Mouse (Mus musculus) brain, embryonic 14.5 days (tissue): Measurements from ENCODE around the gene Zfp507.

Source experiments
- CTCF ChIP-seq: fragments of 200-500 bp; IDR thresholded peaks from 2 replicates; pipeline ENCODE4 v1.5.1; 2012; ENCODE audit warnings: inconsistent platforms, mild to moderate bottlenecking, moderate library complexity, borderline replicate concordance; ENCODE audit not compliant: insufficient read depth, insufficient read length; ENCODE audit errors: extremely low read depth
- POLR2A ChIP-seq: fragments of 200-500 bp; IDR thresholded peaks from 2 replicates; pipeline ENCODE4 v1.6.1; 2012; ENCODE audit warnings: mild to moderate bottlenecking, inconsistent platforms, borderline replicate concordance; ENCODE audit not compliant: poor library complexity, insufficient read depth, insufficient read length, severe bottlenecking; ENCODE audit errors: extremely low read depth

- no peak for TF ChIP-seq CTCF
- no peak for TF ChIP-seq POLR2A
Observed at GRCm38 (mm10) chr7:35790926-35791325, 11.9 kb downstream of the Zfp507 start.
